Mouse (Mus musculus): Measurements from ENCODE around the gene C2cd5. TPM values are rescaled to one million over a fixed set of nuclear protein-coding genes. Genes with fewer than 3 reads are reported as not detected.

The C2cd5 gene
- polyA plus RNA-seq, 1 experiment from 2014 or later: 23.7 TPM

DNA sequence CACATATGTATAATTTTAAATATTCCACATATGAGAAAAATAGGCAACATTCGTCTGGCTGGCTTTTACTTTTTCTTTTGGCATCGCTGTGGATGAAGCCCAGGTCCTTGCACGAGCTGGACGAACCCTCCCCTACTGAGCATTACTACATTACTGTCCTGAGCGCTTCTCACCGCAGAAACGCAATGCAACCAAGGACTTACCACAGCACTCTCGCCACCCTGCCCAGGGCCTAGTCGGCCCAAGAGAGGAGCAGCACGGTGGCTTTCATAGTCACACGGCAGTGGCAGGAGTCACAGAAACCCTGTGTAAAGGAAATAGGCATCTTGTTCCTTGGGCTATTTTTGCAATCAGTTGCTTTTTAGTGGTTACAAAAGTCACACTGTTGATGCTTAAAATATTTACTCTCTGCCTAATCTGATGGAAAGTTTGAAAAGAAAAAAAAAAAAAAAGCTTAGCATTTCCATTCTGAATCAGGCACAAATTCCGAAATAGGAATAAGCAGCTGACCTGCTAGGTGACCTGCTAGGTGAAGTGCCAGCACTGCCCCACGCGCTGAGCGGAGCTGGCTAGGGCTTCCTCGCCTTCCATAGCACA, 9.8 kb upstream of the C2cd5 start:
- no peaks in the 10 kb centered on the region for H3K27me3 ChIP-seq (ENCODE audit: control insufficient read depth, insufficient read depth, low read length)
- no peaks in the 10 kb centered on the region for H3K36me3 ChIP-seq (ENCODE audit: control insufficient read depth, insufficient read depth)
- H3K27ac ChIP-seq (ENCODE audit: low read length): no peak overlapping the region
- no peaks in the 10 kb centered on the region; the same call in 1 of the 2 replicates for H3K4me1 ChIP-seq (ENCODE audit: control insufficient read depth, insufficient read depth, low read length)
- ATAC-seq (replicated peaks; ENCODE audit: extremely low read depth, insufficient read depth, low FRiP score): no peak
- 67% methylated on average over 16 of the region's 16 CpGs for whole genome bisulfite sequencing
- H3K4me3 ChIP-seq (ENCODE audit: low read length): no peak overlapping the region
- no peak overlapping the region for H3K4me2 ChIP-seq (ENCODE audit: low read depth, low read length)
- H3K9me3 ChIP-seq (replicated peaks; ENCODE audit: control insufficient read depth, low read length): no peaks in the 10 kb centered on the region
- no peak overlapping the region for H3K9ac ChIP-seq (ENCODE audit: low read length)

DNA sequence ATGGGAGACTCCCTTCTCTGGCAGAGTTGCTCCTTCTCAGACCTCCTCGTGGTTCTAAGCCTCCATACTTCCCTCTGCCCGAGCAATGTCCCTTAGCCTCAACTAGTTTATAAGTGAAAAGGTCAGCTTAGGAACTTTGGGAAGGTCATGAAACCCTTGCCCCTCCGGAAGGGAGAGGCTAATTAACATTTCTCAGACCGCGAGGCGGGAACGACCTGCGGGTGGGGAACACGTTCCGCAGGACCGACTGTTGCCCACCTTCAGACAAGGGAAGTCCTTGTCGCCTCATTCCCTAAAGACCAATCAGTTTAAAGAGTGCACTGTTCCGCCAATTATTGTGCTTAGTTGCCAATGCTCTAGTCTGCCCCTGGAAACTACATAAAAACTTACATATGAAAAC, 8.1 kb upstream of the C2cd5 start:
- no peak overlapping the region for H3K4me2 ChIP-seq (ENCODE audit: low read depth, low read length)
- peaks cover 4% of the 10 kb centered on the region; the same call in 1 of the 2 replicates for H3K9me3 ChIP-seq (replicated peaks; ENCODE audit: control insufficient read depth, low read length)
- no peaks in the 10 kb centered on the region for H3K36me3 ChIP-seq (ENCODE audit: control insufficient read depth, insufficient read depth)
- no peaks in the 10 kb centered on the region for H3K4me1 ChIP-seq (ENCODE audit: control insufficient read depth, insufficient read depth, low read length)
- 79% methylated on average over 13 of the region's 13 CpGs for WGBS
- no peaks in the 10 kb centered on the region for H3K27me3 ChIP-seq (ENCODE audit: control insufficient read depth, insufficient read depth, low read length)
- no peak for ATAC-seq (replicated peaks; ENCODE audit: extremely low read depth, insufficient read depth, low FRiP score)
- H3K27ac ChIP-seq (ENCODE audit: low read length): no peak overlapping the region
- no peak overlapping the region for H3K9ac ChIP-seq (ENCODE audit: low read length)
- H3K4me3 ChIP-seq (ENCODE audit: low read length): no peak overlapping the region

DNA sequence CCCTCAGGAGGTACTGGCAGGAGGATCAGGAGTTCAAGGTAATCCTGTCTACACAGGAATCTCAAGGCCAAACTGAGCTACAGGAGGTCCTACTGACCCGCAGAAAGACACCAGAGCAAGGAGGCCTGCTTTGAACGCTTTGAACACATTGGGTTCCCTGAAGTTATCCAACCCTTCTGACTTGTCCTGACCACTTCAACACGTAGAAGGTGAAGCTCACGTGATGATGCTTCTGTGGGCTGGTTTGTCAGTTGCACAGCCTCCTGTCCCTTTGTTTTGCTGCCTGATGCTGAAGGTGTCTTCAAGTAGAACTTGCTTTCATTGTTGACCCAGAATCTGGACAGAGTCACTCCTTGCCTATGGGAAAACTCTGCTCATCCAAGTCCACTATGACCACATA, 7.7 kb upstream of the C2cd5 start:
- no peak overlapping the region for H3K9ac ChIP-seq (ENCODE audit: low read length)
- H3K27ac ChIP-seq (ENCODE audit: low read length): no peak overlapping the region
- H3K4me2 ChIP-seq (ENCODE audit: low read depth, low read length): no peak overlapping the region
- H3K4me3 ChIP-seq (ENCODE audit: low read length): no peak overlapping the region
- no peak for ATAC-seq (replicated peaks; ENCODE audit: extremely low read depth, insufficient read depth, low FRiP score)
- H3K9me3 ChIP-seq (replicated peaks; ENCODE audit: control insufficient read depth, low read length): peaks cover 4% of the 10 kb centered on the region; the same call in 1 of the 2 replicates
- 85% methylated on average over 4 of the region's 4 CpGs for WGBS
- H3K4me1 ChIP-seq (ENCODE audit: control insufficient read depth, insufficient read depth, low read length): no peaks in the 10 kb centered on the region
- no peaks in the 10 kb centered on the region for H3K27me3 ChIP-seq (ENCODE audit: control insufficient read depth, insufficient read depth, low read length)
- H3K36me3 ChIP-seq (ENCODE audit: control insufficient read depth, insufficient read depth): no peaks in the 10 kb centered on the region

DNA sequence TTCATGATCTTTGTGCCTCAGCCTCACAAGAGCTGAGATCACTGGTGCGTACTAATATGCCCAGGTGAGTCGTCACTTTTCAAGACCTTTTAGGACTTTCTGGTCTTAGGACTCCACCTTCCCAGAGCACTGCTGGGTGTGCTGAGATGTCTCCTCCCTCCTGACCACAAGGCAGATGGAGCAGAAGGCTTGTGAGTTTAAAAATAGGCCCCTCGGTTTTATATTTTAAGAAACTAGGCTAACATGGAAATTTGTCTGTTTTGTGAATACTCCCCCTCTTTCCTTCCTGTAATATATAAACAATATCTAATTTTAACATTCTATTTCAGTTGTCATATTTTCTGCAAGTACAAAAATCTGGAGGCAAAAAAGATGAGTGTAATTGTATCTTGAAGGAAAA, 5.8 kb upstream of the C2cd5 start:
- H3K27me3 ChIP-seq (ENCODE audit: control insufficient read depth, insufficient read depth, low read length): no peaks in the 10 kb centered on the region
- no peak for ATAC-seq (replicated peaks; ENCODE audit: extremely low read depth, insufficient read depth, low FRiP score)
- peaks cover 4% of the 10 kb centered on the region; the same call in 1 of the 2 replicates for H3K9me3 ChIP-seq (replicated peaks; ENCODE audit: control insufficient read depth, low read length)
- 76% methylated on average over 3 of the region's 3 CpGs for WGBS
- no peak overlapping the region for H3K9ac ChIP-seq (ENCODE audit: low read length)
- no peaks in the 10 kb centered on the region for H3K4me1 ChIP-seq (ENCODE audit: control insufficient read depth, insufficient read depth, low read length)
- no peak overlapping the region for H3K4me3 ChIP-seq (ENCODE audit: low read length)
- no peak overlapping the region for H3K4me2 ChIP-seq (ENCODE audit: low read depth, low read length)
- H3K36me3 ChIP-seq (ENCODE audit: control insufficient read depth, insufficient read depth): no peaks in the 10 kb centered on the region
- no peak overlapping the region for H3K27ac ChIP-seq (ENCODE audit: low read length)

DNA sequence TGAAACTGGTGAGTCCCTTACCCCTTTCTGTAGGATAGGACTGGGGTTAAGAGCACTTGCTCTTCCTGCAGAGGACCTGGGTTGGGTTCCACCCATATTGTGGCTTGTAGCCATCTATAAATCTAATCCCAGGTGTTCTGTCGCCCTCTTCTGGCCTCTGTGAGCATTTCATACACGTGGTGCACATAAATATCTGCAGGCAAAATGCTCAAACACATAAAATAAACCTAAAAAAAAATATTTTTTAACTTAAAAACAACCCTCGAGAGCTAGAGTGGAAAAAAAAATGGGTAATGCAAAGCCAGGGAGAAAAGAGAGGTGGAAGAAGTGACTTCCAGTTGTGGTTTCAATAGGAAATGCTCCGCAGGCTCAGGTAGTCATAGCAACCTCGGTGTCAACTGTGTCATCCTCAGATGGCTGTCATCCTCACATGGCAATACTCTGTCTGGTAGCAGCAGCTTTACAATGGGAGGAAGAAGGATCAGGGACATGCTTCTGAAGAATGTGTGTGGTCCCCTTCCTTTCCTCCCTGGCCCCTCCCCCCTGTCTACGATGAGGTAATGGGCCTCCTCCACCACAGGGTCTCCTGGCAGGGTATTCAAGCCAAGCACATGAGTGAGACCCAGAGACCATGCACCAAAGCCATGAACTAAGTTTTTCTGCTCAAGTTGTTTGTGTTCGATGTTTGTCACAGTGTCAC, 4.2 kb upstream of the C2cd5 start:
- Histone ChIP-seq H3K9ac (ENCODE audit: low read length) (no peak overlapping the region), H3K9me3 (replicated peaks; ENCODE audit: control insufficient read depth, low read length) (peaks cover 4% of the 10 kb centered on the region; the same call in 1 of the 2 replicates), H3K4me3 (ENCODE audit: low read length) (no peak overlapping the region), H3K27me3 (ENCODE audit: control insufficient read depth, insufficient read depth, low read length) (no peaks in the 10 kb centered on the region), H3K27ac (ENCODE audit: low read length) (no peak overlapping the region), H3K4me2 (ENCODE audit: low read depth, low read length) (no peak overlapping the region), H3K36me3 (ENCODE audit: control insufficient read depth, insufficient read depth) (no peaks in the 10 kb centered on the region), H3K4me1 (ENCODE audit: control insufficient read depth, insufficient read depth, low read length) (peaks cover under 1% of the 10 kb centered on the region; the same call in 1 of the 2 replicates)
- ATAC-seq (replicated peaks; ENCODE audit: extremely low read depth, insufficient read depth, low FRiP score): no peak
- 63% methylated on average over 7 of the region's 7 CpGs for WGBS

DNA sequence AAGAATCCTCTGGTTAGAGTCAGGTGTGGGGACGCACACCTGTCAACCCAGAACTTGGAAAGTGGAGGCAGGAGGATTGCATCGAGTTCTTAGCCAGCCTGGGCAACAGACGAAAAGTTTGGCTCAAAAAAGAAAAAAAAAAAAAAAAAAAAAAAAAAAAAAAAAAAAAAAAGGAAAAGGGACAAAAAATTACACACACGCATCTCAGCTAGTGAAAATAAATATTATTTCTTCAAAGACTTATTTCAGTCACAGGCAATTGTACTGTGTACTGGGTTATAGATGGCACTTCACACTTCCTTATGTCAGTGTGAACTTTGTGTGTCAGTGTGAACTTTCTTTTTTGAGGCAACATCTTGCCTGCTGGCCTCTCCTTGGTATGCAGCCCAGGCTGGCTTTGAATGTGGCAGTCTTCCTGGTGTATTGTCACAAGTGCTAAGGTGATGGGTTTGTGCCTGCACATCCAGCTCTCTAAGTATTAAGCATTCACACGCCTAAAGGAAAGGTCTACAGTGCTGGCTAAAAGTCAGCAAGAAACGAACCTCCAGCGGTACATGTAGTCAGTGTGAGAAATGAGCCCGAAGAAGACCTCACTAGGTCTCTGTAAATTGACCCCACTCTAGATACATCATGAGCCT, 656 bp upstream of the C2cd5 start:
- no peak for ATAC-seq (replicated peaks; ENCODE audit: extremely low read depth, insufficient read depth, low FRiP score)
- WGBS: 45% methylated on average over 8 of the region's 8 CpGs
- H3K27ac ChIP-seq (ENCODE audit: low read length): peak overlapping the region; percentile 77; the same call in 1 of the 2 replicates

DNA sequence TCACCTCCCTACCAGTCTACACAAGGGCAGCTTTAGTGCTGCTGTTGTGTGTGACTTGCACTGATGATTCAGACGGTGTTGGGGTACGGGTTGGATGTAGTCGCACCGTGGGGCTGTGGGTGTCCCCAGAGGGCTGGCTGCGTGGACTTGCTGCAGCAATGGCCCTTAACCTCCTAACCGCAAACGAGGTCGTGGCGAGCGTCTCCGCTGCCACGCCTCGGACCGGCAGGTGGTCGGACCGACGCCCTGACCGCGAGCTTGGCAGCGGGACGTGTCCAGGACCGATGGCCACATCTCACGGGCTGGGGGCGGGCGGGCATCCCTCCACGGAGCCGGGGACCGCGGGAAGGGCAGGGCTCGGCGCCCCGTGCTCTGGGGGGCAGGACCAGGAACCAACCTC, 660 bp downstream of the C2cd5 start:
- Histone ChIP-seq H3K9me3 (replicated peaks; ENCODE audit: control insufficient read depth, low read length) (peaks cover 4% of the 10 kb centered on the region; the same call in 1 of the 2 replicates), H3K9ac (ENCODE audit: low read length) (peak overlapping the region; percentile 79), H3K4me3 (ENCODE audit: low read length) (peak overlapping the region; percentile 78), H3K36me3 (ENCODE audit: control insufficient read depth, insufficient read depth) (peaks cover 6% of the 10 kb centered on the region; the same call in 1 of the 2 replicates), H3K27me3 (ENCODE audit: control insufficient read depth, insufficient read depth, low read length) (no peaks in the 10 kb centered on the region), H3K4me2 (ENCODE audit: low read depth, low read length) (peak overlapping the region; percentile 92), H3K27ac (ENCODE audit: low read length) (peak overlapping the region; percentile 90), H3K4me1 (ENCODE audit: control insufficient read depth, insufficient read depth, low read length) (peaks cover 3% of the 10 kb centered on the region; the same call in 1 of the 2 replicates)
- peak; percentile 19; the same call in 1 of the 2 replicates for ATAC-seq (replicated peaks; ENCODE audit: extremely low read depth, insufficient read depth, low FRiP score)
- WGBS: under 1% methylated on average over 32 of the region's 32 CpGs

More for the DNA sequence above, 656 bp upstream of the C2cd5 start:
- peaks cover 3% of the 10 kb centered on the region; the same call in 1 of the 2 replicates for H3K4me1 ChIP-seq (ENCODE audit: control insufficient read depth, insufficient read depth, low read length)
- peaks cover 6% of the 10 kb centered on the region; the same call in 1 of the 2 replicates for H3K36me3 ChIP-seq (ENCODE audit: control insufficient read depth, insufficient read depth)
- H3K4me3 ChIP-seq (ENCODE audit: low read length): peak overlapping the region; percentile 78
- H3K27me3 ChIP-seq (ENCODE audit: control insufficient read depth, insufficient read depth, low read length): no peaks in the 10 kb centered on the region
- peaks cover 4% of the 10 kb centered on the region; the same call in 1 of the 2 replicates for H3K9me3 ChIP-seq (replicated peaks; ENCODE audit: control insufficient read depth, low read length)
- peak overlapping the region; percentile 79 for H3K9ac ChIP-seq (ENCODE audit: low read length)
- H3K4me2 ChIP-seq (ENCODE audit: low read depth, low read length): peak overlapping the region; percentile 92

DNA sequence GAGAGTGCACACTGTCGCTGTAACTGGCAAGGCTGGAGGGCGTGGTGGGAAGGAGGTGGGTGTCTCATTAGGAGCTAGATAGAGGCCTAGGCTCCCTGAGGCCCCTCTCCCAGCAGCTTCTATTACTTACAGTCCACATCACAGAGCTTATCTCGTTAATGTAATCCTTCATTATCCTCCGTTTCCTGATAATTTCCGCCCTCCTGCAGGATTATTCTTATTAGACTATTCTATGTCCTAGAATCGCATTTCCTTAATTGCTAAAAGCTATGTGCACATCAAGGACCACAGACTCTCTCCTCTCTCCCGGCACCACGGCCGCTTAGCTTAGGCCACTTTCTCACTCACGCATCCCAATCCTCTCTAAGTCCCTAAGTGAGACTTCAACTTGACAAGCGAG, 4.8 kb downstream of the C2cd5 start:
- Histone ChIP-seq H3K36me3 (ENCODE audit: control insufficient read depth, insufficient read depth) (peaks cover 13% of the 10 kb centered on the region), H3K4me1 (ENCODE audit: control insufficient read depth, insufficient read depth, low read length) (peaks cover 3% of the 10 kb centered on the region; the same call in 1 of the 2 replicates), H3K9ac (ENCODE audit: low read length) (no peak overlapping the region), H3K4me3 (ENCODE audit: low read length) (no peak overlapping the region), H3K9me3 (replicated peaks; ENCODE audit: control insufficient read depth, low read length) (no peaks in the 10 kb centered on the region), H3K27ac (ENCODE audit: low read length) (no peak overlapping the region), H3K4me2 (ENCODE audit: low read depth, low read length) (no peak overlapping the region), H3K27me3 (ENCODE audit: control insufficient read depth, insufficient read depth, low read length) (no peaks in the 10 kb centered on the region)
- ATAC-seq (replicated peaks; ENCODE audit: extremely low read depth, insufficient read depth, low FRiP score): no peak
- WGBS: 75% methylated on average over 11 of the region's 11 CpGs

DNA sequence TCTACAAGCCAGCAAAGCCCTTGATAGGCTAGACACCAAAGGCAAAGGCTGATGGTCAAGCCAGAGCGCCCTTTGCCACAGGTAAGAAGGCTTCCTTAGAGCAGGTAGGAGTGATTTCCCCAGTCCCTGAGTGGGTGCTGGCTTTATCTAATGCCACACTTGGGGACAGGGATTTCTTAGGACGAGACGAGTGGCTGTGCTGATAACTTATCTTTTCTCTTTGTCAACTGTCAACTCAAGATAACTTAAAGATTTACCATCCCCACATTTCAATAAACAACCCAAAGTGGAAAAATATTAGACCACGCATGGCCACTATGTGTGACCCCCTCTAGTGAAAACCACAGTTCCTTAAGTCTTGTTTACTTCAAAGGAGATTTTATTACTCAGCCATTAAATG, 7.1 kb downstream of the C2cd5 start:
- Histone ChIP-seq H3K4me2 (ENCODE audit: low read depth, low read length) (no peak overlapping the region), H3K4me3 (ENCODE audit: low read length) (no peak overlapping the region), H3K4me1 (ENCODE audit: control insufficient read depth, insufficient read depth, low read length) (no peaks in the 10 kb centered on the region), H3K27ac (ENCODE audit: low read length) (no peak overlapping the region), H3K27me3 (ENCODE audit: control insufficient read depth, insufficient read depth, low read length) (no peaks in the 10 kb centered on the region), H3K36me3 (ENCODE audit: control insufficient read depth, insufficient read depth) (peaks cover 24% of the 10 kb centered on the region), H3K9ac (ENCODE audit: low read length) (no peak overlapping the region), H3K9me3 (replicated peaks; ENCODE audit: control insufficient read depth, low read length) (no peaks in the 10 kb centered on the region)
- WGBS: 59% methylated on average over 4 of the region's 4 CpGs
- ATAC-seq (replicated peaks; ENCODE audit: extremely low read depth, insufficient read depth, low FRiP score): no peak
